Mouse (Mus musculus): ENCODE measurements around the gene Anapc2. TPM values are rescaled to one million over a fixed set of nuclear protein-coding genes. Genes with fewer than 3 reads are reported as not detected.
A peak's percentile ranks its signal among the peaks of the same experiment; 100 is the strongest.

Anapc2 gene
- polyA plus RNA-seq, 3 experiments from 2014 or later, result 29.3 to 44.6 (median 39.2) TPM

DNA sequence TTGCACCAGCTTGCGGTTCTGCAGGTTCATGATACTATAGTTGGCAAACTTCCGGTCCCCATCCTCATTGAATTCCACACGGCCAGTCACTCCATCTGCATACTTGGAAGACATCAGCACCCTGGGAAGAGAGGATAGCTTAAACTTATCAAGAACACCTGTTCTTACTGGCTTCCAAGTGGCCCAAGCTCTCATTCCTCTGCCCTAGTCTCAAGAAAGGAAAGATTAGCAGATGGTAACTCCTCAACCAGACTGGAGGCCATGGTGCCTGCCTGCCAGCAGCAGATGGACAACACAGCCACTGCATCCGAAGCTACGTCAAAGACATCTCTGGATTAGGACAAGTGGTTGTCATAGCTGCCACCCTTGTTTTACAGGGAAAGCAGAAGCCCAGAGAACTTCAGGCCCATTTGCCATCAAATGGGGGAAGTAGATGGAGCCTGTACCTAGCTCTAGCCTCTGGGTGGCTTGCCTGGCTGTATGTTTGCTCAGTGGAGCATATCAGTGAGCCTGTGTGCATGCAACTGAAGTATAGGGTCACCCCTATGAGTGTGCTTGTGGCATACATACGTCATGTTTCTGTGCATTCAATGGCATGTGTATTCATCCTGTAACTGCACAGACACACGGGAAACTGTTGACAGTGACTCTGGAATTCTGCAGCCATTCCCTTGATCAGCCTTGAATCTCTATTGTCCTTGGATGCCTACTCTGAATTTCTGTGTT lies 31.8 kb downstream of the Anapc2 start:
- no peak for ATAC-seq

DNA sequence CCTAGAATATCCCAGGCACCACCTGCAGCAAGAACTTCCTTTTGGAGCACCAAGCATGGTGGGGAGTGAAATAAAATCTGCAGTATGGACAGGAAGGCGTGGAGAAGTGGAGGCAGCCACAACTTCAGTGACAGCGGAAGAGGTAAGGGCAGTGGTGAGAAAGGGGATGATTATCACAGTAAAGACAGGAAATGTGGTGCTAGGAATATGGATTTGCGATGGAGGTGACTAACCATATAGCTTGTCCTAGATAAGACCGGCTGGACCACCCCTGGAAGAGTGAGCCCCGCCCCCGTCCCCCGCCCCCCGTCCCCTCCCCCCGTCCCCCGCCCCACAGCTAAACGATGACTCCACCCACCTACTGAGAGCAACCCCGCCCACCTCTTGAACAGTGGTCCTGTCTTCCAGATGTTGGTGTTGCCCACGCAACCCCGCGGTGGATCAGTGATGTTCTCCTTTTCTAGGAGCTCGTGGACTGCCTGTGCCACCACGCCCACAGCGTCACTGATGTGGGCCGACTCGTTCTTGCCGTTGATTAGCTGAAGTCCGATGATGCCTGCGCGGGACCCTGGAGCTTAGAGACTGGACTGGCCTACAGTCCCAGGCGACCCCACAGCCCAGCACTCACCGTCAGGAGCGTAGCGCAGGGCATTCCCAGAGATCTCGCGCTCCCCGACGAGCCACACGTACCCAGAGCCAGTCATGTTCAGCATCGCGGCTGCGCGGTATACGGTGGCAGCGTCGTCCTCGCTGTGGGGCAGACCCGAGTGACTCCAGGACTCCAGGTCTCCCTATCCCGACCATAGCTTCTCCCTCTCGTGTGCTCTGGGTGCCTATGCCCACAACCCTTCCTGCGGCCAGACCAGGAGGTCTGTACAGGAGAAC lies 32.6 kb downstream of the Anapc2 start:
- ATAC-seq, result peak; percentile 71

DNA sequence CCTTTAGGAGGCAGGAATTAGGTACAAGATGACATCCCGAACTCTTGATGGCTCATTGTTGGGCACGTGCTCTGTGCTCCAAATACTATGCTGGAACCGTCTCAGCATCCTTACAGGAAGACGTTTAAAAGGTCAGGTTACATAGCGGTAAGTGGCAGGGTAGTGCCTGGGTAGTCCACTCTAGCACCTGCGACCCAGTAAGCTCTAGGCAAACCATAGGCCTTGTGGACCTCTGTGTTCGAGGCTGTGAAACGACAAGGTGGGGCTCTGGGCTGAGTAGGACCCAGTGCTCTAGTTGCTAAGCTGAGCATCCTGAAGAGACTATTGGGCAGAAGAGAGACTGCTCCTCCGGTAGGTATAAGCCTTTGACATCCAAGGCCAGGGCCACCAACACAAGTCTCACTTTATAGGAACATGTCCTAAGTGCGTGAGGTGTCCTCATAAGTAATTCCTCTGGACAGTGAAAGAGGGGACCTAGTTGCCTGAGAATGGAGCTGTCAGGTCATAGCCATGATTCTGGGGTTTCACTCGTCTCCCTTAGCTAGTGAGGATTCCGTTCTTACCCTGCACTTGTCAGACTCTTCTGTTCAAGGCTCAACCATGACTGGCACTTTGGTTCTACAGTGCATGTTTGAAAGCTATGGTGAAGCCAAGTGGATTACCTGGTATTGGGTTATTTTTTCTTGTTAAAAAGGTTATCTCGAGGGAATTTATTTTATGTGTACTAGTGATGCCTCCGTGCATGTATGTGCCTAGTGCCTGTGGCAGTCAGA lies 33.5 kb downstream of the Anapc2 start:
- ATAC-seq, result no peak

DNA sequence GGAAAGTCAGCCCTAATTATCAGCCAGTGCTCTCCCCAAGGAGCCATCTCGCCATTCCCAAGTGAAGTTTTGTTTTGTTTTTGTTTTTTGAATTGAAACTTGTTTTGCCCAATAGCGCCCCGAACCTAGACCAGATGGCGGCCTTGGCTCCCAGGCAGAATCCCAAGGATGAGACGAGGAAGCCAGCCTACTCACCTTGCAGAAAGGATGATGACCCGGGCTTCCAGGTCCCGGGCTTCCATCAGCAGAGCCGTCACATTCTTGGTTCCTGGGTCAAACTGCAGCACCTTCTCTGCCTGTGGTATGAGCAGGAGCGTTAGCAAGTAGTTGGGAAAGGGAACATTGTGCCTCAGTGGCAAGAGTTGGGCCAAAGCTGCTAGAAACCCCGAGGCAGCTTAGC lies 37.9 kb downstream of the Anapc2 start:
- ATAC-seq, result no peak

DNA sequence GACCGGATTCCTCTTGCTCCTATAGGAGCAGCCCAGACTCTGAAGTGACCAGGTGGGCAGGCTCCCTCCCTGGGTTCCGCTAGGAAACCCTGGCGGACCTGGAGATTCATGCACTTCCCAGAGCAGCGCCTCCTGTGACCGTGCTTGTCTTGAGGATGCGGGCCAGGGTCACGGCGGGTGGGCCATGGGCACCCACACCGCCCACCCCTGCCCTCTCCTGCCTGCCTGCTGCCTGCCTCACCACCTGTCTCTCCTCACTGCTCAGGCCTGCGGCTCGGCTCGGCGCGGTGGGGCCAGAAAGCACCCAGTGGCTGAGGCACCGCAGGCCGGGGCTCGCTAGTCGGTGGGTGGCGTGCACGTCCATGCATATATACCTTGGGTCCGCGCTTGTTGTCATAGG lies 38.7 kb downstream of the Anapc2 start:
- no peak for ATAC-seq

DNA sequence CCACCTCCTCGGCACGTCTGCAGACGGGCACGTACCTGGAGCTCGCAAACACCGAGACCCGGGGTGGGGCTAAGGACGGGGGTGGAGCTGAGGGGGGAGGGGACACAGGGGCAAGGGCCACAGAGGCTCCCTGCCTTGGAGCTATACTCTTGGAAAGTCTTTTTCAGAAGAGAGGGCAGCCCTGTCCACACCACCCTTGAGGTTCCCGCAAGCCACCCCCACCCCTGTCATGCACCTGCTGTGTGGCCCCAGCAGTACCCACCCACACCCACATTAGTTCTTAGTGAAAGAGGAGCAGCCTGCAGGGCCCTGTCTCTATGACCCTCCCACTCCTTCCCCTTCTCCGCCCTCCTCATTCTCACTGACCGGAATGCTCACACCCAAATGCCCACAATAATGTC lies 39.2 kb downstream of the Anapc2 start:
- no peak for ATAC-seq

DNA sequence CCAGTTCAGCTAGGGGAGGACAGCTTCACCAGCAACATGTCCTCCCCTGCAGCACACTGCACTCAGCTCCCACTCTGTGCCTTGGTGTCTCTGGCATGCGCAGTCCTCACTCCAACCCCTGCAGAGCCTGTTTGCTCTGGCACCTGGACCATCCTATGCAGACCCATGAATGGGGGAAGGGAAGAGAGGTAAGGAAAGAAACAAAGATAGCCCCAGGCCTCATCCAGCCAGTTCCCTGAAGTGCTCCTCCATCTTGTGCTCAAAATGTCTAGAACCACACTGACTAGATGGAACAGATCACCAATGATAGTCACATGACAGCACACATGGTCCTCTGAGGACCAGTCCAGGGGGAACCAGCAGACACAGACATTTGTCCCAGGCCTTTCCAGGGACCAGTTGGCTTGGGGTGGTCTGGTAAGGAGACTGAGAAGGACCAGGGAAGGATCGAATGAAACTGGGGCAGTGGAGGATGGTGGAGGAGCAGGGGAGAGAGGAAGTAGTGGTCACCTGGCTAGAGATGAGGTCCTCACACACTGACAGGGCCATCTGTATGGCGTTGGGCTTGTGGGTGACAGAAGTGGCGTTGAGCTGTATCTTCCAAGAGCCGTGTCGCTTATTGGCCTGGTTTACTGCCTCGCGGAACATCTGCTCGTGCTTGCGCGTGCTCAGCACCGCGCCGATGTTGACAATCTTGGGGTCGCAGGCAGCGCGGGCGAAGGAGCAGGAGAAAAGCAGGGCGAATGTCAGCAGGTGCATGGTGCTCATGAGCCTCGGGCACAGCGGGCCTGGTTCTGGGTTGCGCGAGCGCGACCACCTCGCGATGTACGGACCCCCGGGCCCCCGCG lies 46.1 kb downstream of the Anapc2 start:
- no peak for ATAC-seq

DNA sequence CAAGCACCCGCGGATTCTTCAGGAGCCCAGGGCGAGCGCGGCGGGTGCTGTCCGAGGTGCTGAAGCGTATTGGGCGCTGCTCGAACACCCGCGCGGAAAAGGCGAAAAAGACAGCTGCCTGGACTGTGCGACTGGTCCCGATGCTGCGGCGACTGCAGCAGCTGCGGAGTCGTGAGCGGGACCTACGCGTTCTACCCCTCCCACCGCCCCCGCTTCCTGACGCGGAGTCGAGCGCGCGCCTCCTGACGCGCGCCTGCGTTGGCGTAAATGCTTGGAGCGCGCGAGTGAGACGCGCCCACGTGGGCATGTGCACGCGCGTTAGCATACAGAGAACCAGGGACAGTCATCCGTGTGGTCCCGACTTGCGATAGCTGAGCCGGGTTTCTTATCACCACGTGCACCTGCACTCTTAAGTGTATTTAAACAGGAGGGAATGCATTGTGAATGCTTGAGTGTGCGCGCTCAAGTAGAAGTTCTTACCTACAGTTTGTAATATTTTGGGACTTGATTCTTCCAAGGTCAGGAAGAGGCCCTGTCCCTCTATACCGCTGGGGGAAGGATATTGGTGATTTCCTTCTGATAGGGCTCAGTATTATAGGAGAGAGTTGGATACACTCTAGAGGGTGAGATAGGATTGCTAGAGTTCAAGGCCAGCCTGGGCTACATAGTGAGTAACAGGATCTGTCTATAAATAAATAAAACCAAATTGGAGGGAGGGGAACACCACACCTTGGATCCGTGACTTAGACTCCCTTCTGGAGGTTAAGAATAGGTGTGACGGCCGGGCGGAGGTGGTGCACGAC lies 46.9 kb downstream of the Anapc2 start, which contains the start of gene Grin1:
Gene Grin1, minus strand, starts transcription at position 217 of the 803 bp plus-strand sequence.
- peak; percentile 41 for ATAC-seq

DNA sequence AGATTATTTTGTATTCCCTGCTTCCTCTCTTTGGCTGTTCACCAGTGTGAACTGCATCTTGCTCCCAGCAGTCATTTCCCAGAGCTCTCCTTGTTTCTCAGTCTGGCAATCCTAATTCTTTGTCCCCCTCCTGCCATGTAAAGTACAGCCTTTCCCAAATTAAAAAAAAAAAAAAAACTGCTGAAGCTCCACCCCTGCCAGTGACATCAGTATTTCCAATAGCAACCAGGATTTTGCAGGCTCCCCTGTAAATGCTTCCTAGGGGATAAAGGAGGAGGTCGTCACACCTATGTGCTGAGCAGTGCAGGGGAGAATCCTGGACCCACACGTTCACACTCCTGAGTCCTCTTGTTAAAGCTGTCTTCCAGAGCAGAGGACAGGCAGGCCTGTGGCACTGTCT lies 47.8 kb downstream of the Anapc2 start:
- no peak for ATAC-seq

DNA sequence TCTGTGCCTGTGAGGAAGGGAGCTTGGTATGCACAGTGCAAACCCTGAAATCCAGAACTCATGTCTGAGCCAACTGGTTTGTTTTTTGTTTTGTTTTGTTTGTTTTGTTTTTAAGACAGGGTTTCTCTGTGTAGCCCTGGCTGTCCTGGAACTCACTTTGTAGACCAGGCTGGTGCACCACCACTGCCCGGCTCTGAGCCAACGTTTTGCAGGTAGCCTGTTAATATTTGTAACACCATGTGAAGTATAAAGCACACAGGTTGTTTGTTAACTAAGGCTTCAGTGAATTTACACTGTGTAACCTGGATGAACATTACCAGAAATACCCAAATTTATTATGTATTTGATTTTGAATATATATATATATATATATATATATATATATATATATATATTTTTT lies 53.8 kb downstream of the Anapc2 start:
- ATAC-seq, result no peak

DNA sequence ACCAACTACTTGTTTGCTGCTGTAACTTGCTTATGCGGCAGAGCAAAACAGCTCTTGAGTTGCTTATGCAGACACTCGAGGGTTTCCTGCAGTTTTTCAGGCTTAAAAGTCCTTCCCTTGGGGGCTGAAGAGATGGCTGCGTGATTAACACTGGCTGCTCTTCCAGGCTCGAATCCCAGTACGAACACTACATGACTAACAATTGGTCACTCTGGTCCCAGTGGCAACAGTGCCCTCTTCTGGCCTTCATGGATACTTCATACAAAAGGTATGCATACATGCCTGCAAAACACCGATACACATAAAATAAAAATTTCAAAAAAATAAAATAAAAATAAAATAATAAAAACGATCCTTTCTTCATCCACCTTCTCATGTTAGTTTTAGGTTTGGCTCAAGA lies 56.2 kb downstream of the Anapc2 start:
- ATAC-seq, result no peak

DNA sequence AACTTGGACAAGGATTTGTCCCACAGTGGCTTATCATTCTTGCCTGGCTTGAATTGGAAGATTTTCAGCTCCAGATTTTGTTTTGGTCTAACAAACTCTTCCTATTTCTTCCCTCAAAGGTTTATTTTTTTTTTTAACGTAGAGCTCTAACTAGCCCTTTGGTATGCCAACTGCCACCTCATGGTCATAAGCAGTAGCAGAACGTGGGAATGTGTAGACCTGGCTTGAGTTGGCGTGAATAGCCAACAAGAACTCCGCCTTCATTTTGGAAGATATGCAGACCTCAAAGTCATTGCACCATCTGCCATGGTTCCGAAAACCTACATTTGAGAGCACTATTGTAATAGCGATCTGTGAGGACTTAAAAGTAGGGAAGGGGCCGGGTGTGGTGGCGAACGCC lies 59.2 kb downstream of the Anapc2 start:
- no peak for ATAC-seq

DNA sequence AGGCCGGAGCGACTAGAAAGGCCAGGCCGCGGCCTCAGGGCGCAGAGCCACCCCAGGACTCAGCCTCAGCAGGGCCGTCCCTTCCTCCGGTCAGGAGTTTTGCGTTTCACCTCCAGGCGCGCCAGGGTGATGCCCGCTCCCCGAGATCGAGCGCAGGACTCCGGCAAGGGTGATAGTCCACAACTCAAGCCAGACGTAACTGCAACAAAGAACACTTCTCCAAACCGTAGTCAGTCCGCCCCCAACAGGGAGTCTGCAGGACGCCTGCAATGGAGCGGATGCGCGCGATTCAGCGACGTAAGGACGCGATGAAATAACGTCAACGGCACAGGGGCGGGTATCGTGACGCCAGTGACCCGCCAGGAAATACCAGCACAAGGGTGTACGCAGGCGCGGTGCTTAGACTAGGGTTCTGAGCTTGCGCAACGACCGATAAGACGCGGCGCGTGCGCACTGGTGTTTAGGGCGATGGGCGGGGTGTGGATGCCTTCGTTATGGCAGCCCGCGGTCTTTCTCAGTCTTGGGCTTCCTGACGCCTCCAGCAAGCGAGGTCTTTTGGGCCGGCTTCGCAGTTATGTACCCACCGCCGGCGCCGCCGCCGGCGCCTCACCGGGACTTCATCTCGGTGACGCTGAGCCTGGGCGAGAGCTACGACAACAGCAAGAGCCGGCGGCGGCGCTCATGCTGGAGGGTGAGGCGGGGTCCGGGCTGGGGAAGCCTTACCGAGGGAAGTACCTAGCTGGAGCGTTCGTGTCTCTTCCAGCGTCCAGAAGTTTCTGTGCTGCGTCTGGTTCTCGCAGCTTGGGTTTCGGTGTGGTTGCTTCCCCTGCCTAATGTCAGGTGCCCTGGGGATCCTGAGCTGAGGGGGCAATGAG lies 60.2 kb downstream of the Anapc2 start, which contains the start of gene Man1b1:
Gene Man1b1, plus strand, starts transcription at position 53 of the 875 bp plus-strand sequence.
- ATAC-seq, result peak; percentile 99

DNA sequence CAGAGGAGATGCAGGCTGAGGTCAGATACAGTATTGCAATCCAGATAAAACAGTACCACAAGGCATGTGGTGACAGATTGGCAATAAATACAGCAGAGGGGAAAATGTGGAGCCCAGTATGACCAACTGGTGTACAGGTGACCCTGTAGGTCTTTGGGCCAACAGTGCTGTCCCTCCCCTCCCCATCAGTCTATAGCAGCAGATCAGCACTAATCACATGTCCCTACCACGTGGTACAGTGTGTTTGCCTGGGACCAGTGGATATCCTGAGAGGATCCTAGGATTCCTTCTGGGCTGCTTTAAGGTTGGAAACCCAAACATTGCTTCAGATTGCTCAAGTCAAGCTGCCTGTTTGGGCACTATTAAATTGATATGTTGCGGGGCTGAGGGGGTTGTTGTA lies 61.3 kb downstream of the Anapc2 start:
- no peak for ATAC-seq

Other genes with a start within 250 kb of the Anapc2 start
- 10 to 100 TPM; 11.3 to 20.4 (median 11.4) TPM for gene Nsmf, start 218.1 kb upstream of the Anapc2 start, polyA plus RNA-seq (2017; shearing (Covaris generic))
- gene Entpd8, start 192.2 kb upstream of the Anapc2 start, polyA plus RNA-seq (2017; shearing (Covaris generic)), result under 1 TPM in 1 of 3 experiments, not detected in 2; 0.90 TPM
- 1 to 10 TPM in 2 of 3 experiments, under 1 TPM in 1; 0.68 to 4.2 (median 4.2) TPM for gene Noxa1, start 177.3 kb upstream of the Anapc2 start, polyA plus RNA-seq (2017; shearing (Covaris generic))
- gene Nrarp, start 91.7 kb upstream of the Anapc2 start, polyA plus RNA-seq (2017; shearing (Covaris generic)), result 1 to 10 TPM in 1 of 3 experiments, under 1 TPM in 2; 0.54 to 1.2 (median 0.59) TPM
- gene Tor4a, start 75.6 kb upstream of the Anapc2 start, polyA plus RNA-seq (2017; shearing (Covaris generic)), result 10 to 100 TPM; 55.3 to 73.9 (median 67.2) TPM
- gene Nelfb, start 61.0 kb upstream of the Anapc2 start, polyA plus RNA-seq (2017; shearing (Covaris generic)), result 10 to 100 TPM; 46.6 to 50.3 (median 47.0) TPM
- not detected for gene Stpg3, start 57.8 kb upstream of the Anapc2 start, polyA plus RNA-seq (2017; shearing (Covaris generic))
- gene Fam166a, start 53.7 kb upstream of the Anapc2 start, polyA plus RNA-seq (2017; shearing (Covaris generic)), result not detected
- 100 to 1,000 TPM in 1 of 3 experiments, 10 to 100 TPM in 2; 90.3 to 208 (median 96.5) TPM for gene Tubb4b, start 47.8 kb upstream of the Anapc2 start, polyA plus RNA-seq (2017; shearing (Covaris generic))
- gene Slc34a3, start 38.1 kb upstream of the Anapc2 start, polyA plus RNA-seq (2017; shearing (Covaris generic)), result not detected
- not detected for gene Rnf224, start 35.7 kb upstream of the Anapc2 start, polyA plus RNA-seq (2017; shearing (Covaris generic))
- gene Rnf208, start 30.2 kb upstream of the Anapc2 start, polyA plus RNA-seq (2017; shearing (Covaris generic)), result 1 to 10 TPM in 1 of 3 experiments, under 1 TPM in 2; 0.53 to 1.6 (median 0.99) TPM
- gene Cysrt1, start 30.0 kb upstream of the Anapc2 start, polyA plus RNA-seq (2017; shearing (Covaris generic)), result not detected
- 1 to 10 TPM; 2.3 to 9.2 (median 4.0) TPM for gene AL732309.1, start 25.6 kb upstream of the Anapc2 start, polyA plus RNA-seq (2017; shearing (Covaris generic))
- gene Tmem203, start 17.0 kb upstream of the Anapc2 start, polyA plus RNA-seq (2017; shearing (Covaris generic)), result 10 to 100 TPM in 1 of 3 experiments, 1 to 10 TPM in 2; 8.3 to 13.7 (median 8.7) TPM
- 1 to 10 TPM; 3.4 to 4.7 (median 3.9) TPM for gene Tprn, start 9.9 kb upstream of the Anapc2 start, polyA plus RNA-seq (2017; shearing (Covaris generic))
- gene Ssna1, start within 50 bp of the Anapc2 start, polyA plus RNA-seq (2017; shearing (Covaris generic)), result 100 to 1,000 TPM; 111 to 156 (median 121) TPM
- not detected for gene Tmem210, start 15.7 kb downstream of the Anapc2 start, polyA plus RNA-seq (2017; shearing (Covaris generic))
- not detected for gene Lrrc26, start 17.4 kb downstream of the Anapc2 start, polyA plus RNA-seq (2017; shearing (Covaris generic))
- gene Grin1, start 46.7 kb downstream of the Anapc2 start, polyA plus RNA-seq (2017; shearing (Covaris generic)), result not detected
- gene Man1b1, start 59.9 kb downstream of the Anapc2 start, polyA plus RNA-seq (2017; shearing (Covaris generic)), result 10 to 100 TPM; 21.2 to 24.3 (median 23.1) TPM
- gene Dpp7, start 83.9 kb downstream of the Anapc2 start, polyA plus RNA-seq (2017; shearing (Covaris generic)), result 10 to 100 TPM; 10.2 to 24.6 (median 21.1) TPM
- gene Uap1l1, start 93.2 kb downstream of the Anapc2 start, polyA plus RNA-seq (2017; shearing (Covaris generic)), result 10 to 100 TPM; 12.2 to 20.6 (median 18.3) TPM
- gene Sapcd2, start 99.8 kb downstream of the Anapc2 start, polyA plus RNA-seq (2017; shearing (Covaris generic)), result 10 to 100 TPM in 1 of 3 experiments, under 1 TPM in 2; 0.44 to 10.5 (median 0.80) TPM
- 1 to 10 TPM in 1 of 3 experiments, under 1 TPM in 1, not detected in 1; 0.49 to 1.3 TPM for gene Entpd2, start 123.4 kb downstream of the Anapc2 start, polyA plus RNA-seq (2017; shearing (Covaris generic))
- 1 to 10 TPM; 2.8 to 6.1 (median 6.0) TPM for gene Npdc1, start 126.9 kb downstream of the Anapc2 start, polyA plus RNA-seq (2017; shearing (Covaris generic))
- gene Fut7, start 150.8 kb downstream of the Anapc2 start, polyA plus RNA-seq (2017; shearing (Covaris generic)), result 10 to 100 TPM in 1 of 3 experiments, 1 to 10 TPM in 2; 4.1 to 14.7 (median 7.2) TPM
- 10 to 100 TPM; 31.4 to 59.3 (median 41.8) TPM for gene Abca2, start 156.2 kb downstream of the Anapc2 start, polyA plus RNA-seq (2017; shearing (Covaris generic))
- gene Clic3, start 184.4 kb downstream of the Anapc2 start, polyA plus RNA-seq (2017; shearing (Covaris generic)), result 1 to 10 TPM; 1.2 to 1.9 (median 1.6) TPM
- gene Paxx, start 188.6 kb downstream of the Anapc2 start, polyA plus RNA-seq (2017; shearing (Covaris generic)), result 10 to 100 TPM; 70.4 to 92.1 (median 89.2) TPM
- not detected for gene Ptgds, start 197.6 kb downstream of the Anapc2 start, polyA plus RNA-seq (2017; shearing (Covaris generic))
- not detected for gene Lcn12, start 221.4 kb downstream of the Anapc2 start, polyA plus RNA-seq (2017; shearing (Covaris generic))
- 10 to 100 TPM; 49.1 to 88.0 (median 76.8) TPM for gene Fbxw5, start 228.3 kb downstream of the Anapc2 start, polyA plus RNA-seq (2017; shearing (Covaris generic))
- 1 to 10 TPM; 2.1 to 5.1 (median 3.4) TPM for gene C8g, start 229.2 kb downstream of the Anapc2 start, polyA plus RNA-seq (2017; shearing (Covaris generic))

Measured in inflammation-experienced regulatory T-cells, adult 6 months (primary cell).